Mouse (Mus musculus): Measurements from ENCODE around the gene Slc22a2. TPM values are rescaled to one million over a fixed set of nuclear protein-coding genes. Genes with fewer than 3 reads are reported as not detected.
"Not testable (repeated sequence)": the region's sequence is repeated elsewhere in the genome, so short reads cannot be mapped to it uniquely, and the experiment has no call there.

The Slc22a2 gene
- polyA plus RNA-seq (2012; rRNA removed) (0.04 TPM in 1 of 2 replicates, not detected in the other), polyA plus RNA-seq (2014; fragmentation: Nextera tagmentation; extraction: Ambion mirVana) (not detected in 2 replicates)

DNA sequence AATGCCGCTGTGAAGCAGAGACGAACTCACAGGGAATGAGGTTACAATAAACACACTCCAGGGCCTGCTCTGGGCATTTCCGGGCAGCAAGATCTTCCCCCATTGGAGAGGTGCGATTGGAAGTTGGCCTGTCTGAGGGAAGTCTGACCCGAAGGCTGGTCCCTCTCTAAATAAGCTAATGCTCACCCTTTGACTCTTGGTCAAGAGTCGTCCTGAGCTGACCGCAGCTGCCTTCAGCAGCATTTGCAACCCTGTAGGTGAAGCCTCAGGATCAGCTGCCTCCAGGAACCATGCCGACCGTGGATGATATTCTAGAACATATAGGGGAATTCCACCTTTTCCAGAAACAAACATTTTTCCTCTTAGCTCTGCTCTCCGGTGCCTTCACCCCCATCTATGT lies at the start of gene Slc22a2:
Gene Slc22a2, plus strand, starts transcription at position 142 of the 400 bp plus-strand sequence.
- no peak for TF ChIP-seq POLR2A (IDR thresholded peaks at IDR 0.05; ENCODE audit: borderline replicate concordance, extremely low read depth, insufficient read depth, insufficient read length)
- Histone ChIP-seq H3K4me2 (replicated peaks; ENCODE audit: low read depth, low read length, severe bottlenecking) (no peak within 1 kb of the TSS), H3K4me1 (ENCODE audit: control insufficient read depth, insufficient read depth, low read length) (0 out of 2 replicates have a peak, but pooled peaks cover 3% of the 10 kb centered on the region), H3K27me3 (ENCODE audit: control insufficient read depth, insufficient read depth, low read length) (no peaks in the 10 kb centered on the region), H3K9me3 (ENCODE audit: control insufficient read depth, low read length) (no peaks in the 10 kb centered on the region), H3K4me3 (replicated peaks; ENCODE audit: low read length) (no peak within 1 kb of the TSS), H3K36me3 (ENCODE audit: control insufficient read depth, insufficient read depth, low read length) (no peaks in the 10 kb centered on the region), H3K27ac (replicated peaks; ENCODE audit: low read depth, low read length) (no peak within 1 kb of the TSS), H3K9ac (ENCODE audit: low read depth, low read length, severe bottlenecking) (no peak within 1 kb of the TSS)
- 67% methylated on average over 10 of the region's 10 CpGs for WGBS
- DNase-seq (ENCODE audit: low spot score), result no peak
- ATAC-seq (ENCODE audit: low FRiP score, low read depth), result no peak

DNA sequence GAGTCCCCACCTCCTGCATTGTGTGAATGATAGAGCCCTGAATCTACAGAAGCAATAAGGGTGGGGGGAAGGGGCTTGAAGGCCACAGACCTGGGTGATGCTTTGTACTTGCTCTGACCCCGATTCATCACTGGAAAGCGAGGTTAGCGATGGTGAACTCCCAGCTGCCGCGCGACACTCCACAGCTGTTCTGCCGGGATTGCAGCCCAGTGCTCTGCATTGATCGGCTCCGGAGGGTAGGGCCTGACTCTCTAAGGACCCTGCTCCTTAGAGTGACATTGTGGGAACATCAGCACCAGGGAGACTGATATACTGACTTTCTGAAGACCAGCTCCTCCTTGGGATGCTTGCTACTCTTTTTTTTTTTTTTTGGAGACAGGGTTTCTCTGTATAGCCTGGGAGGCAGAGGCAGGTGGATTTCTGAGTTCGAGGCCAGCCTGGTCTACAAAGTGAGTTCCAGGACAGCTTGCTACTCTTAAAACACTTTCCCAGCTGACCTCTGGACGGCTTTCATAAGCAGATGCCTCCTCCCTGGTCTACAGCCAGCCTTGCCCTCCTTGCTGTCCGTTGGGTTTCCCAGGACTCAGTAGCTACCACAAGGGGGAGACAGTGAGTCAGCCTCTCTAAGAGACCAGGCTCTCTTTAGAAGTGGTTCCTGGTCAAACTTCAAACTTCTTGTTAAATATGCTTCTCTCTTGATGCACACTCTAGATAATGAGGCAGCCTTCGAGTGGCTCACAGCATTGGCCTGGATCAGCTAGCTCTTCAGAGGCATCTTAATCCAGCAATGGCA lies 49.4 kb upstream of the Slc22a2 start:
- Histone ChIP-seq H3K27me3 (ENCODE audit: control insufficient read depth, insufficient read depth, low read length) (no peaks in the 10 kb centered on the region), H3K4me2 (replicated peaks; ENCODE audit: low read depth, low read length, severe bottlenecking) (no peak overlapping the region), H3K9ac (ENCODE audit: low read depth, low read length, severe bottlenecking) (no peak overlapping the region), H3K27ac (replicated peaks; ENCODE audit: low read depth, low read length) (no peak overlapping the region), H3K9me3 (ENCODE audit: control insufficient read depth, low read length) (no peaks in the 10 kb centered on the region), H3K4me1 (ENCODE audit: control insufficient read depth, insufficient read depth, low read length) (no peaks in the 10 kb centered on the region), H3K4me3 (replicated peaks; ENCODE audit: low read length) (no peak overlapping the region), H3K36me3 (ENCODE audit: control insufficient read depth, insufficient read depth, low read length) (no peaks in the 10 kb centered on the region)
- WGBS, result 56% methylated on average over 13 of the region's 13 CpGs
- peak; percentile 79 for DNase-seq (ENCODE audit: low spot score)
- no peak for TF ChIP-seq POLR2A (IDR thresholded peaks at IDR 0.05; ENCODE audit: borderline replicate concordance, extremely low read depth, insufficient read depth, insufficient read length)
- ATAC-seq (ENCODE audit: low FRiP score, low read depth), result no peak

DNA sequence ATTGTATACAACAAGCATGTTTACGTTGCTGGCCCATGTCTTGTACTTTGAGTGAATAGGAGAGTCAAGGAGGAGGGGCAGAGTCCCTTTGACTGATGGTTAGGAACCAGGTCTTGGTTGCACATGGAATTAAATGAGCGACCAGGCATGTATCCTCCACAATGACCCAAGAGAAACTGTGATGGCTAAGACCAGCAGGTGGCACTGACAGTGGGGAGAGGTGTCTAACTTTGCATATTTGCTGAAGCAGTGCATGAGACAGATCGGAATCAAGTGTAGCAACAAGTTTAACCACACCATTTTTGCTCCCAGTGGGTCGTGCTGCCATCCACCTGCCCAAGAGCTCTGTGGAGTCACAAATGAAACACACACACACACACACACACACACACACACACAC lies 21.7 kb upstream of the Slc22a2 start:
- Histone ChIP-seq H3K9me3 (ENCODE audit: control insufficient read depth, low read length) (0 out of 2 replicates have a peak, but pooled peaks cover 6% of the 10 kb centered on the region), H3K4me1 (ENCODE audit: control insufficient read depth, insufficient read depth, low read length) (no peaks in the 10 kb centered on the region), H3K36me3 (ENCODE audit: control insufficient read depth, insufficient read depth, low read length) (no peaks in the 10 kb centered on the region), H3K4me2 (replicated peaks; ENCODE audit: low read depth, low read length, severe bottlenecking) (no peak overlapping the region), H3K9ac (ENCODE audit: low read depth, low read length, severe bottlenecking) (no peak overlapping the region), H3K27me3 (ENCODE audit: control insufficient read depth, insufficient read depth, low read length) (no peaks in the 10 kb centered on the region), H3K4me3 (replicated peaks; ENCODE audit: low read length) (no peak overlapping the region), H3K27ac (replicated peaks; ENCODE audit: low read depth, low read length) (no peak overlapping the region)
- no peak for TF ChIP-seq POLR2A (IDR thresholded peaks at IDR 0.05; ENCODE audit: borderline replicate concordance, extremely low read depth, insufficient read depth, insufficient read length)
- 84% methylated on average over 4 of the region's 4 CpGs for WGBS
- ATAC-seq (ENCODE audit: low FRiP score, low read depth) (no peak), DNase-seq (ENCODE audit: low spot score) (no peak)

DNA sequence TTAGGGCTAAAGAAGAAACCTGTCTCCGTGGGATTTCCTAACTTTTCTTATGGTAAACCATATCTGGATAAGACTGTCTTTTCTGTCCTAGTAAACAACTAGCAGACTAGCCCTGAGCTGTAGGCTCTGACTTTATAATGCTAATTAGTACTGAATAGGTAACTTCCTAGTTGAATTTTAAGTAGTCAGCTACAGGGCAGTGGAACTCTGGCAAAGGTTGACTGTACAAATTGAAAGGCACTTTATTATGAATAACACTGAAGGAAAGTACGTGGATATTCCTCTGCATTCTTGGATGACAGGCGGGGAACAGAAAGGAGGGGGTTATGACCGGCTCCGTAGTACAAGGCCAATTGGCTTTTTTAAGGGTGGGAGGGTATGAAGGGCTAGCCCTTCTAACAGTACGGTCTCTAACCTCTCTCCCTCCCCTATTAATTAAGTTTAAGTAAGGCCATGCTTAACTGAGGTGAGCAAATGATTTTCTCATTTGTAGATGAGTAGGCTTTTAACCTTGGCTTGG lies 19.4 kb upstream of the Slc22a2 start:
- H3K27ac ChIP-seq (replicated peaks; ENCODE audit: low read depth, low read length); H3K36me3 ChIP-seq (ENCODE audit: control insufficient read depth, insufficient read depth, low read length); DNase-seq (ENCODE audit: low spot score); H3K4me3 ChIP-seq (replicated peaks; ENCODE audit: low read length); H3K4me2 ChIP-seq (replicated peaks; ENCODE audit: low read depth, low read length, severe bottlenecking); H3K9me3 ChIP-seq (ENCODE audit: control insufficient read depth, low read length); H3K4me1 ChIP-seq (ENCODE audit: control insufficient read depth, insufficient read depth, low read length); H3K27me3 ChIP-seq (ENCODE audit: control insufficient read depth, insufficient read depth, low read length); ATAC-seq (ENCODE audit: low FRiP score, low read depth); H3K9ac ChIP-seq (ENCODE audit: low read depth, low read length, severe bottlenecking): not testable (repeated sequence)
- WGBS, result 74% methylated on average over 6 of the region's 6 CpGs

DNA sequence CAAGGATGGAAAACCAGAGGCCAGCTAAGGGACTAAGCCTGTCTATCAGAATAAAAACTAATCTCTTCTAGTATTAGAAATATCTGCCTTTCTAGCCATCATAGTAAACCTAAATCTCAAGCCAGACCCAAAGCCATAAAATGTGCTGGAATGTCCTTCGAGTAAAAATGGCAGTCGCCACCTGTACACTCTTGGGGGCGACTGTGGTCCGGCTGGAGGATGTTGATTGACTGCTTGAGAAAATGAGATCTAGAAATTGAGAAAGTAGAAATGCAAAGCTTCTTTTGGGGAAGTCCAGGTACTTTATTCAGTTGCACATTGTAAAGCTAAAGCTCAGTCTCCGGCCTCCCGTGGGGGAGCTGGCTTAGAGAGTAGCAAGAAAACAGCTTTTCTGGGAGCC lies 18.5 kb upstream of the Slc22a2 start:
- H3K36me3 ChIP-seq (ENCODE audit: control insufficient read depth, insufficient read depth, low read length), result no peaks in the 10 kb centered on the region
- H3K4me2 ChIP-seq (replicated peaks; ENCODE audit: low read depth, low read length, severe bottlenecking), result no peak overlapping the region
- no peaks in the 10 kb centered on the region for H3K4me1 ChIP-seq (ENCODE audit: control insufficient read depth, insufficient read depth, low read length)
- H3K4me3 ChIP-seq (replicated peaks; ENCODE audit: low read length), result no peak overlapping the region
- ATAC-seq (ENCODE audit: low FRiP score, low read depth) (no peak), DNase-seq (ENCODE audit: low spot score) (no peak)
- WGBS, result 81% methylated on average over 6 of the region's 6 CpGs
- H3K9ac ChIP-seq (ENCODE audit: low read depth, low read length, severe bottlenecking), result no peak overlapping the region
- TF ChIP-seq POLR2A (IDR thresholded peaks at IDR 0.05; ENCODE audit: borderline replicate concordance, extremely low read depth, insufficient read depth, insufficient read length), result no peak
- no peaks in the 10 kb centered on the region for H3K27me3 ChIP-seq (ENCODE audit: control insufficient read depth, insufficient read depth, low read length)
- H3K27ac ChIP-seq (replicated peaks; ENCODE audit: low read depth, low read length), result no peak overlapping the region
- no peaks in the 10 kb centered on the region for H3K9me3 ChIP-seq (ENCODE audit: control insufficient read depth, low read length)
